Mouse (Mus musculus) stomach, embryonic 15.5 days (tissue): ENCODE data around the gene Sh3rf1. TPM values are rescaled to one million over a fixed set of nuclear protein-coding genes. Genes with fewer than 3 reads are reported as not detected.

ENCODE experiments used
- ATAC-seq: fragments of 200-750 bp; cut with Nextera tagmentation; 2 replicates; pipeline ENCODE4 v1.8.0; 2017; ENCODE audit warnings: low read depth, moderate number of reproducible peaks, moderate TSS enrichment; ENCODE audit not compliant: insufficient read depth, low FRiP score
- H3K27ac ChIP-seq: fragments of 300-500 bp; sonication (generic); 2 replicates; pipeline ENCODE4 v1.5.1; 2015; ENCODE audit warnings: mild to moderate bottlenecking, inconsistent platforms
- H3K27me3 ChIP-seq: fragments of 300-500 bp; sonication (generic); replicated peaks from 2 replicates; pipeline ENCODE4 v1.6.1; 2015; ENCODE audit warnings: inconsistent platforms
- H3K36me3 ChIP-seq: fragments of 300-500 bp; sonication (generic); 2 replicates; pipeline ENCODE4 v1.6.1; 2015; ENCODE audit warnings: inconsistent platforms
- H3K4me1 ChIP-seq: fragments of 300-500 bp; sonication (generic); 2 replicates; pipeline ENCODE4 v1.6.1; 2015; ENCODE audit warnings: inconsistent platforms
- H3K4me2 ChIP-seq: fragments of 300-500 bp; sonication (generic); 2 replicates; pipeline ENCODE4 v1.6.1; 2015; ENCODE audit warnings: mild to moderate bottlenecking, inconsistent platforms
- H3K4me3 ChIP-seq: fragments of 300-500 bp; sonication (generic); replicated peaks from 2 replicates; pipeline ENCODE4 v1.5.1; 2015; ENCODE audit warnings: inconsistent platforms
- H3K9ac ChIP-seq: fragments of 300-500 bp; sonication (generic); 2 replicates; pipeline ENCODE4 v1.6.1; 2015; ENCODE audit warnings: inconsistent platforms
- H3K9me3 ChIP-seq: fragments of 300-500 bp; sonication (generic); 2 replicates; pipeline ENCODE4 v1.6.1; 2016; ENCODE audit warnings: inconsistent platforms
- WGBS: fragments of 180-500 bp; shearing (Covaris S2); methylation state at CpG from one replicate; pipeline ENCODE4 v1.1.7; 2015; 5-methylcytosine and 5-hydroxymethylcytosine counted together
- polyA plus RNA-seq: library from polyadenylated mRNA; unstranded; fragments of >200 nt; fragmentation: Nextera tagmentation; extraction: Ambion mirVana; gene quantifications from 2 replicates; pipeline ENCODE4 v1.2.1, GENCODE M21; 2015

Gene Sh3rf1
- polyA plus RNA-seq, 1 experiment from 2014 or later, result 11.0 TPM

- no peaks in the 10 kb centered on the region for H3K36me3 ChIP-seq
- H3K4me2 ChIP-seq, result no peak overlapping the region
- no peaks in the 10 kb centered on the region for H3K4me1 ChIP-seq
- WGBS, result 80% methylated on average over 5 of the region's 5 CpGs
- H3K9me3 ChIP-seq, result no peaks in the 10 kb centered on the region
- no peaks in the 10 kb centered on the region for H3K27me3 ChIP-seq
- no peak for ATAC-seq
- no peak overlapping the region for H3K9ac ChIP-seq
- H3K27ac ChIP-seq, result no peak overlapping the region
- no peak overlapping the region for H3K4me3 ChIP-seq
Measured at GRCm38 (mm10) chr8:61302029-61302368, 78.3 kb downstream of the Sh3rf1 start.

- ATAC-seq, result no peak
- Histone ChIP-seq H3K4me2 (no peak overlapping the region), H3K27ac (no peak overlapping the region), H3K4me1 (no peaks in the 10 kb centered on the region; the same call in 1 of the 2 replicates), H3K9me3 (no peaks in the 10 kb centered on the region), H3K9ac (no peak overlapping the region), H3K27me3 (no peaks in the 10 kb centered on the region), H3K4me3 (no peak overlapping the region), H3K36me3 (no peaks in the 10 kb centered on the region)
- 72% methylated on average over 7 of the region's 7 CpGs for WGBS
Measured at GRCm38 (mm10) chr8:61305451-61306070, 81.9 kb downstream of the Sh3rf1 start.

- Histone ChIP-seq H3K36me3 (no peaks in the 10 kb centered on the region), H3K9me3 (no peaks in the 10 kb centered on the region), H3K4me2 (no peak overlapping the region), H3K4me3 (no peak overlapping the region), H3K9ac (no peak overlapping the region), H3K4me1 (no peaks in the 10 kb centered on the region; the same call in 1 of the 2 replicates), H3K27ac (no peak overlapping the region), H3K27me3 (no peaks in the 10 kb centered on the region)
- no peak for ATAC-seq
- WGBS, result 77% methylated on average over 4 of the region's 4 CpGs
Measured at GRCm38 (mm10) chr8:61306501-61307112, 82.9 kb downstream of the Sh3rf1 start.

GRCm38 (mm10) chr8:61308896-61309295 lies 85.2 kb downstream of the Sh3rf1 start:
- Histone ChIP-seq H3K27me3 (no peaks in the 10 kb centered on the region), H3K4me1 (no peaks in the 10 kb centered on the region; the same call in 1 of the 2 replicates), H3K27ac (no peak overlapping the region), H3K9me3 (no peaks in the 10 kb centered on the region), H3K36me3 (no peaks in the 10 kb centered on the region), H3K4me3 (no peak overlapping the region), H3K9ac (no peak overlapping the region), H3K4me2 (no peak overlapping the region)
- no peak for ATAC-seq

- whole genome bisulfite sequencing, result 53% methylated on average over 20 of the region's 20 CpGs
- no peak for ATAC-seq
- Histone ChIP-seq H3K27ac (no peak overlapping the region), H3K4me2 (no peak overlapping the region), H3K36me3 (no peaks in the 10 kb centered on the region), H3K9ac (no peak overlapping the region), H3K4me3 (no peak overlapping the region), H3K27me3 (no peaks in the 10 kb centered on the region), H3K9me3 (no peaks in the 10 kb centered on the region), H3K4me1 (no peaks in the 10 kb centered on the region; the same call in 1 of the 2 replicates)
Measured at GRCm38 (mm10) chr8:61309530-61310402, 86.1 kb downstream of the Sh3rf1 start.

- no peak overlapping the region for H3K9ac ChIP-seq
- no peaks in the 10 kb centered on the region; the same call in 1 of the 2 replicates for H3K4me1 ChIP-seq
- H3K4me2 ChIP-seq, result no peak overlapping the region
- no peaks in the 10 kb centered on the region for H3K9me3 ChIP-seq
- 47% methylated on average over 9 of the region's 9 CpGs for WGBS
- H3K36me3 ChIP-seq, result no peaks in the 10 kb centered on the region
- H3K4me3 ChIP-seq, result no peak overlapping the region
- H3K27me3 ChIP-seq, result no peaks in the 10 kb centered on the region
- no peak for ATAC-seq
- H3K27ac ChIP-seq, result no peak overlapping the region
Measured at GRCm38 (mm10) chr8:61310403-61310871, 86.8 kb downstream of the Sh3rf1 start.

- no peak overlapping the region for H3K9ac ChIP-seq
- no peaks in the 10 kb centered on the region for H3K27me3 ChIP-seq
- no peaks in the 10 kb centered on the region; the same call in 1 of the 2 replicates for H3K4me1 ChIP-seq
- H3K4me2 ChIP-seq, result no peak overlapping the region
- no peak overlapping the region for H3K27ac ChIP-seq
- ATAC-seq, result no peak
- 85% methylated on average over 7 of the region's 7 CpGs for WGBS
- no peaks in the 10 kb centered on the region for H3K9me3 ChIP-seq
- no peaks in the 10 kb centered on the region for H3K36me3 ChIP-seq
- no peak overlapping the region for H3K4me3 ChIP-seq
Measured at GRCm38 (mm10) chr8:61313016-61313415, 89.3 kb downstream of the Sh3rf1 start.

GRCm38 (mm10) chr8:61316012-61316767 lies 92.5 kb downstream of the Sh3rf1 start:
- Histone ChIP-seq H3K4me3 (no peak overlapping the region), H3K27ac (no peak overlapping the region), H3K9ac (no peak overlapping the region), H3K36me3 (no peaks in the 10 kb centered on the region), H3K4me1 (no peaks in the 10 kb centered on the region), H3K4me2 (no peak overlapping the region), H3K27me3 (no peaks in the 10 kb centered on the region), H3K9me3 (no peaks in the 10 kb centered on the region)
- ATAC-seq, result no peak; the same call in 1 of the 2 replicates
- 69% methylated on average over 10 of the region's 10 CpGs for WGBS

GRCm38 (mm10) chr8:61316813-61317534 lies 93.3 kb downstream of the Sh3rf1 start:
- Histone ChIP-seq H3K9ac (no peak overlapping the region), H3K4me2 (no peak overlapping the region), H3K4me1 (no peaks in the 10 kb centered on the region), H3K27ac (no peak overlapping the region), H3K4me3 (no peak overlapping the region), H3K27me3 (no peaks in the 10 kb centered on the region), H3K9me3 (no peaks in the 10 kb centered on the region), H3K36me3 (no peaks in the 10 kb centered on the region)
- ATAC-seq, result no peak
- 75% methylated on average over 10 of the region's 10 CpGs for WGBS

GRCm38 (mm10) chr8:61317535-61318136 lies 94.0 kb downstream of the Sh3rf1 start:
- Histone ChIP-seq H3K27ac (no peak overlapping the region), H3K27me3 (no peaks in the 10 kb centered on the region)

GRCm38 (mm10) chr8:61321216-61321615 lies 97.5 kb downstream of the Sh3rf1 start:
- H3K27me3 ChIP-seq, result no peaks in the 10 kb centered on the region
- H3K9ac ChIP-seq, result no peak overlapping the region
- H3K27ac ChIP-seq, result no peak overlapping the region
- WGBS, result 68% methylated on average over 3 of the region's 3 CpGs
- H3K4me2 ChIP-seq, result no peak overlapping the region
- H3K36me3 ChIP-seq, result no peaks in the 10 kb centered on the region
- H3K9me3 ChIP-seq, result no peaks in the 10 kb centered on the region
- no peak overlapping the region for H3K4me3 ChIP-seq
- no peaks in the 10 kb centered on the region for H3K4me1 ChIP-seq
- ATAC-seq, result no peak

More at GRCm38 (mm10) chr8:61317535-61318136, 94.0 kb downstream of the Sh3rf1 start:
- H3K4me3 ChIP-seq, result no peak overlapping the region
- H3K4me1 ChIP-seq, result no peaks in the 10 kb centered on the region
- ATAC-seq, result no peak
- no peaks in the 10 kb centered on the region for H3K9me3 ChIP-seq
- WGBS, result 90% methylated on average over 6 of the region's 6 CpGs
- no peak overlapping the region for H3K4me2 ChIP-seq
- H3K36me3 ChIP-seq, result no peaks in the 10 kb centered on the region
- no peak overlapping the region for H3K9ac ChIP-seq
